Mouse (Mus musculus): ENCODE measurements around the gene Edc4. TPM values are rescaled to one million over a fixed set of nuclear protein-coding genes. Genes with fewer than 3 reads are reported as not detected.
A peak's percentile ranks its signal among the peaks of the same experiment; 100 is the strongest.

Gene Edc4
- total RNA-seq, 1 experiment: 93.9 TPM

DNA sequence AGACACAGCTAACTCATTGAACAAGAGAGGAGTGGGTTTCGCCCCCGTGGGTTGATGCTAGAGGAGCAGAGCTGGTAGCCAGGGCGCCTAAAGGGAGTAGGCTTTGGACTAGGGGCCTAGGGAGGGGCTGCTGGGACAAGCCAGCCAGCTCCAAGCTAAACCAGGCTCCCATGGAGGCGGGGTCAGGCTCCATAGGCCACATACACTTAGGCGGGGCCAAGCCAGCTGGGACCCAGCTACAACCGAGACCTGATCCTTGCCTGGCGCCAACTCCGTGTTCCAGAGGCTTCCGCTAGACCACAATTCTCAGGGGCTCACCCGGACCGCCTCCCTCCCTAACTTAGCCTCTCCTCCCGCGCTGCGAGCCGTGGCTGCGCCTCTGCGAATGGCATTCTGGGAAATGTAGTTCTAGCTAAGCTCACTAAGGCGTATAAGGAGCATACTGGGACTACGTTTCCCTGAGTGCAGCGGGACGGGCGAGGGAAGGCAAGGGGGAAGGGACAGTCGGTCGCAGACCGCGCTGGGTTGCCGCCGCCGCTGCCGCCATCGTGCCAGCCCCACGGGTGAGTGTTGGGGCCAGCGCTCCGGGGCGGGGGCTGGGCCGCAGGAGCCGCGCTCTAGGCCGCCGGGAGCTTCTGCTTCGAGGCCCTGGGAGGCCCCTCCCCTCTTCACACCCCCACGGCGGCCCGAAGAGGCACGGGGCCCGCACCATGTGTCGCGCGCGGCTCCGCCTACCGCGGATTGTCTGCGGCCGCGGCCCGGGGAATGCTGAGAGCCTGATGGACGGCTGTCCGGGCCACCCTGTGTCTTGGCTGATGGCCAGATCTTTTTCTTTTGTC, 20.3 kb upstream of the Edc4 start, which contains the start of gene Nutf2:
Gene Nutf2 (plus strand): TSS at position 438 of the 839 bp plus-strand sequence.
- no peaks in the 10 kb centered on the region for H3K9me3 ChIP-seq (ENCODE audit: control insufficient read depth, insufficient read depth, low read depth, low read length)
- in situ Hi-C loops (cut with MboI; ENCODE audit: low sequenced_read_pairs in 2 of 2, unreplicated experiment in 2 of 2): no loop called here
- peak within 1 kb of the TSS; percentile 98 for H3K9ac ChIP-seq (ENCODE audit: insufficient read depth, low read depth, low read length, poor library complexity, severe bottlenecking)
- peak within 1 kb of the TSS; percentile 94 to 98 for H3K4me3 ChIP-seq (ENCODE audit: insufficient read depth in 1 of 2, low read depth in 1 of 2, low read length in 2 of 2, poor library complexity in 1 of 2, severe bottlenecking in 1 of 2)
- DNase-seq (ENCODE audit: low read depth, low spot score): peak; percentile 98
- H3K4me1 ChIP-seq (ENCODE audit: control insufficient read depth in 2 of 2, insufficient read depth in 2 of 2, low read length in 2 of 2, poor library complexity in 1 of 2): peaks cover 16 to 18% of the 10 kb centered on the region in 2 experiments
- TF ChIP-seq ZNF384 (IDR thresholded peaks at IDR 0.05; ENCODE audit: low read depth, low read length) (no peak), MAFK (IDR thresholded peaks at IDR 0.05; ENCODE audit: insufficient read depth, low read depth, low read length) (no peak; the same call in 1 of the 2 replicates), HCFC1 (IDR thresholded peaks at IDR 0.05; ENCODE audit: borderline replicate concordance, insufficient read depth, low read length) (peak; percentile 99), CHD2 (IDR thresholded peaks at IDR 0.05; ENCODE audit: low read depth, low read length) (peak; percentile 64), ZC3H11A (IDR thresholded peaks at IDR 0.05; ENCODE audit: borderline replicate concordance, low read depth, low read length) (no peak)
- peak within 1 kb of the TSS; percentile 87 for H3K27ac ChIP-seq (ENCODE audit: insufficient read depth, low read depth, low read length, poor library complexity, severe bottlenecking)
- H3K36me3 ChIP-seq (ENCODE audit: control insufficient read depth, insufficient read depth, low read length, poor library complexity, severe bottlenecking): peaks cover 10% of the 10 kb centered on the region; the same call in 1 of the 2 replicates

DNA sequence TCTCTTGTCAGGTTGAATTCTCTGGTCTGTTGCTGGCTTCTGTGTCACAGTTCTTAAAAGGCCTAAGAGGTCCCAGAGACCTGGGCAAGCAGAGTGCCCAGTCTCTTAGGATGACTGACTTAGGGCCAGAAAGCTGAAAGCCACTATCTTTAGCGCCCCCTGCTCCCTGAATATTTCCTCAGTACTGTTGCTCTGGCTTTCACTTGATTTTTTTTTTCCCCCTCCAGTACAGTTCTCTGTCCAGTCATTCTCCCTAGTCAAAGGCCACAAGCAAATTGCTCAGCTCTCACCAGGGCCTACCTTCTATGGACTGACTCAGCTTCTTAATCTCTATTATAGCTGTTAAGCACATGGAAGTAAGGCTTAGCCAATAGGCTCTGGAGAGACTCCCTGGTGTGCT, 18.7 kb upstream of the Edc4 start:
- Histone ChIP-seq H3K4me3 (ENCODE audit: insufficient read depth in 1 of 2, low read depth in 1 of 2, low read length in 2 of 2, poor library complexity in 1 of 2, severe bottlenecking in 1 of 2) (peak overlapping the region; percentile 94 to 98), H3K4me1 (ENCODE audit: control insufficient read depth in 2 of 2, insufficient read depth in 2 of 2, low read length in 2 of 2, poor library complexity in 1 of 2) (peaks cover 13% of the 10 kb centered on the region in 2 experiments), H3K36me3 (ENCODE audit: control insufficient read depth, insufficient read depth, low read length, poor library complexity, severe bottlenecking) (peaks cover 17% of the 10 kb centered on the region), H3K9ac (ENCODE audit: insufficient read depth, low read depth, low read length, poor library complexity, severe bottlenecking) (peak overlapping the region; percentile 98; the same call in 1 of the 2 replicates), H3K9me3 (ENCODE audit: control insufficient read depth, insufficient read depth, low read depth, low read length) (no peaks in the 10 kb centered on the region), H3K27ac (ENCODE audit: insufficient read depth, low read depth, low read length, poor library complexity, severe bottlenecking) (no peak overlapping the region)
- no peak for TF ChIP-seq MAFK (IDR thresholded peaks at IDR 0.05; ENCODE audit: insufficient read depth, low read depth, low read length)
- no peak for TF ChIP-seq CHD2 (IDR thresholded peaks at IDR 0.05; ENCODE audit: low read depth, low read length)
- no peak for TF ChIP-seq ZNF384 (IDR thresholded peaks at IDR 0.05; ENCODE audit: low read depth, low read length)
- TF ChIP-seq HCFC1 (IDR thresholded peaks at IDR 0.05; ENCODE audit: borderline replicate concordance, insufficient read depth, low read length): no peak
- TF ChIP-seq ZC3H11A (IDR thresholded peaks at IDR 0.05; ENCODE audit: borderline replicate concordance, low read depth, low read length): no peak
- in situ Hi-C loops (cut with MboI; ENCODE audit: low sequenced_read_pairs in 2 of 2, unreplicated experiment in 2 of 2): no loop called here
- no peak for DNase-seq (ENCODE audit: low read depth, low spot score)

DNA sequence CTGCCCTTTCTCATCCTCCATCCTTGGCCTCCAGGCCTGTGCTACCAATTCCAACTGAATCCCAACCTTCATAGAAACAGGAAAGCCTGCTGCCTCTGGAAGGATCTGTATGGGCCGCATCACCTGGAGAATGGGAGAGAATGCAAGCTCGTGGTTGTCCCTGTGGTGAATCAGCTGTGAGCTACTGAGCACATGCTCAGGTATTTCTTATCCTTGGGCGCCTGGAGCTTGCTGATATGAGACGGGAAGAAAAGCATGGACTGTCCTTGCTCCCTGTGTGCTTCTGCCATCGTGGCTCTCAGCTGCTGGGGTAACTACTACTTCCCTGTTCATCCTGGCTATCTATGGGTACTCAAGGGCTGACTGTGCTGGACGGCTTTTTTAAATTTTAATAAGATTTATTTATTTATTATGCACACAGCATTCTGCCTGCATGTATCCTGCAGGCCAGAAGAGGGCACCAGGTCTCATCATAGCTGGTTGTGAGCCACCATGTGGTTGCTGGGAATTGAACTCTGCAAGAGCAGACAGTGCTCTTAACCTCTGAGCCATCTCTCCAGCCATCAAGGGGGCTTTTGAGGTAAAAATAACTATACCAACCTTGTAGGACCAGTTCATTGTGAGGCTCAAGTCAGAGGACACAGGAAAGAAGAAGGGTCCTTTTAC, 14.2 kb upstream of the Edc4 start:
- no peak for DNase-seq (ENCODE audit: low read depth, low spot score)
- Histone ChIP-seq H3K36me3 (ENCODE audit: control insufficient read depth, insufficient read depth, low read length, poor library complexity, severe bottlenecking) (peaks cover 47% of the 10 kb centered on the region), H3K27ac (ENCODE audit: insufficient read depth, low read depth, low read length, poor library complexity, severe bottlenecking) (no peak overlapping the region; the same call in 1 of the 2 replicates), H3K4me1 (ENCODE audit: control insufficient read depth in 2 of 2, insufficient read depth in 2 of 2, low read length in 2 of 2, poor library complexity in 1 of 2) (peaks cover 12 to 30% of the 10 kb centered on the region in 2 experiments), H3K4me3 (ENCODE audit: insufficient read depth in 1 of 2, low read depth in 1 of 2, low read length in 2 of 2, poor library complexity in 1 of 2, severe bottlenecking in 1 of 2) (no peak overlapping the region), H3K9ac (ENCODE audit: insufficient read depth, low read depth, low read length, poor library complexity, severe bottlenecking) (peak overlapping the region; percentile 47; the same call in 1 of the 2 replicates), H3K9me3 (ENCODE audit: control insufficient read depth, insufficient read depth, low read depth, low read length) (no peaks in the 10 kb centered on the region)
- TF ChIP-seq ZNF384 (IDR thresholded peaks at IDR 0.05; ENCODE audit: low read depth, low read length): no peak
- no peak for TF ChIP-seq CHD2 (IDR thresholded peaks at IDR 0.05; ENCODE audit: low read depth, low read length)
- TF ChIP-seq ZC3H11A (IDR thresholded peaks at IDR 0.05; ENCODE audit: borderline replicate concordance, low read depth, low read length): no peak
- no peak for TF ChIP-seq HCFC1 (IDR thresholded peaks at IDR 0.05; ENCODE audit: borderline replicate concordance, insufficient read depth, low read length)
- no peak for TF ChIP-seq MAFK (IDR thresholded peaks at IDR 0.05; ENCODE audit: insufficient read depth, low read depth, low read length)
- in situ Hi-C loops (cut with MboI; ENCODE audit: low sequenced_read_pairs in 2 of 2, unreplicated experiment in 2 of 2): no loop called here

DNA sequence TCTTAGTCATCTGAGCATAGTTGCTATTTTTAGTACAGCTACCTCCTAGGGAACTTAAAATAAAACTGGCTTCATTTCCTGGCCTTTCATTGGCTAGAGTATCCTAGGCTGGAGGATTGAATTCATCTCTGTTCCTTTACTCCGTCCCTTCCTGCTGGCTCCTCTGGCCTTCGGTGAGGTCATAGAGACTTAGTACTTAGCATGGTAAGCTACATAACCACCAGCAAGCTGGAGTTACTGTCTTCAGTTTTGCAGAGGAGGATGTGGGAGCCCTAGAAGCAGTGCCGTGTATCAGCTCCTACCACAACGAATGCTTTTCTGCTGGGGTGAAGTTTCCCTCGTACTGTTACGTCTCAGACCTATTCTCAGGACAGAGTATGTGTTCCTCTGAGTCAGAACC, 6.4 kb upstream of the Edc4 start:
- Histone ChIP-seq H3K4me1 (ENCODE audit: control insufficient read depth in 2 of 2, insufficient read depth in 2 of 2, low read length in 2 of 2, poor library complexity in 1 of 2) (peaks cover 1% of the 10 kb centered on the region in 2 experiments; a peak in 2 of 4 replicates), H3K4me3 (ENCODE audit: insufficient read depth in 1 of 2, low read depth in 1 of 2, low read length in 2 of 2, poor library complexity in 1 of 2, severe bottlenecking in 1 of 2) (no peak overlapping the region), H3K9me3 (ENCODE audit: control insufficient read depth, insufficient read depth, low read depth, low read length) (no peaks in the 10 kb centered on the region), H3K27ac (ENCODE audit: insufficient read depth, low read depth, low read length, poor library complexity, severe bottlenecking) (no peak overlapping the region), H3K36me3 (ENCODE audit: control insufficient read depth, insufficient read depth, low read length, poor library complexity, severe bottlenecking) (peaks cover 50% of the 10 kb centered on the region), H3K9ac (ENCODE audit: insufficient read depth, low read depth, low read length, poor library complexity, severe bottlenecking) (no peak overlapping the region)
- TF ChIP-seq ZNF384 (IDR thresholded peaks at IDR 0.05; ENCODE audit: low read depth, low read length) (no peak), CHD2 (IDR thresholded peaks at IDR 0.05; ENCODE audit: low read depth, low read length) (no peak), MAFK (IDR thresholded peaks at IDR 0.05; ENCODE audit: insufficient read depth, low read depth, low read length) (no peak), HCFC1 (IDR thresholded peaks at IDR 0.05; ENCODE audit: borderline replicate concordance, insufficient read depth, low read length) (no peak), ZC3H11A (IDR thresholded peaks at IDR 0.05; ENCODE audit: borderline replicate concordance, low read depth, low read length) (no peak)
- in situ Hi-C loops (cut with MboI; ENCODE audit: low sequenced_read_pairs in 2 of 2, unreplicated experiment in 2 of 2): no loop called here
- no peak for DNase-seq (ENCODE audit: low read depth, low spot score)

Measured in ES-E14 (cell line).